Mouse (Mus musculus): ENCODE measurements around the gene Ccdc40.
A peak's percentile ranks its signal among the peaks of the same experiment; 100 is the strongest.
"Not testable (repeated sequence)": the region's sequence is repeated elsewhere in the genome, so short reads cannot be mapped to it uniquely, and the experiment has no call there.

The Ccdc40 gene

GRCm38 (mm10) chr11:119237007-119237406 lies 8.6 kb downstream of the Ccdc40 start:
- no peak for DNase-seq (ENCODE audit: low spot score)

- DNase-seq (ENCODE audit: low spot score) = no peak
Measured at GRCm38 (mm10) chr11:119237568-119238304, 9.4 kb downstream of the Ccdc40 start.

GRCm38 (mm10) chr11:119238305-119238721 lies 9.9 kb downstream of the Ccdc40 start:
- no peak for DNase-seq (ENCODE audit: low spot score)

DNA sequence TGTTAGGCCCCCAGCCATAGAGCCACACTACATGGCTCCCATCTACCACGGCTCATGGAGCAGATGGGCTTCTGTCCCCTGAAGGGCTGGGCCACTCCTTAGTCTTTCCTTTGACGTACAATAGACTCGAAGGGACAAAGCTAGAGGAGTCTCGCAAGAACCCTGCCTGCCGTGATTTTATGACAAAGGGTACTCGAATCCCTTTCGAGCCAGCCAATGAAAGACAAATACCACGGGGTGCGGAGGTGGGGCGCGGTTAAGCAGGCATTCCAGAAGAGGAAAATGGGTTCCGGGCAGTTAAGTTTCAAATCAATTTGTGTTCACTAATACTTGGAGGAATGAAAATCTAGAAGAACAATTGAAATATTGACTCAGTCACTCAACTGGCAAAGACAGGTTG lies 11.1 kb downstream of the Ccdc40 start:
- no peak for DNase-seq (ENCODE audit: low spot score)

DNA sequence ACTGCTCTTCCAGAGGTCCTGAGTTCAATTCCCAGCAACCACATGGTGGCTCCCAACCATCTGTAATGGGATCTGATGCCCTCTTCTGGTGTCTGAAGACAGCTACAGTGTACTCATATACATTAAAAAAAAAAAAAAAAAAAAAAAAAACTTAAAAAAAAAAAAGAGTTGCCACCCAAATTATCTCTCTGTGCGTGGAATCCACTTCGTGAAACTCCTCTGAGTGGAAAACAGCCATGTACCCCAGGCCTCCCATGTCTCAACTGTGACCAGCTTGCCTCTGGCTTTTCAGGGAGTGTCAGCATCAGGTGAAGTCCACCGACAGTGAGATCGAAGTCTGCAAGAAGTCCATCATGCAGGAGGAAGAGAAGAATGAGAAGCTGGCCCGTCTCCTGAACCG lies 17.2 kb downstream of the Ccdc40 start:
- not testable (repeated sequence) for DNase-seq (ENCODE audit: low spot score)

DNA sequence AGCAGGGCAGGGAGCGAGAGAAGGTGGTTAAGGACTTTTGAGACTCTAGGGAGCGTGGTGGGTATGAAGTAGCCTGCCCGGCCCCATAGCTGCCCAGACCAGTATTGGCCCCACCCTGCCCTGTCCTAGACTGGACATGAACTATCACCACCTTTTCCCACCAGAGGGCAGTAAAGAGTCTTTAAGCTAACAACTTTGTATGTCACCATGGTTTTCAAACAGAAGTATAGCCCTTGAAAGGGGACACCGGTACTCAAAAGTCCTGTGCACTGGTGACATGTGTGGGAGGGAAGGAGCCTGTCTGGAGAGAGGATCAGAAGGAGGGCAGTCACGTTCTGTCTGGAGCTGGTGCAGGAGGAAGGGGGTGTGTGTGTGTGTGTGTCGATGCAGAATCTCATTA lies 20.6 kb downstream of the Ccdc40 start:
- no peak for DNase-seq (ENCODE audit: low spot score)

GRCm38 (mm10) chr11:119250998-119251397 lies 22.6 kb downstream of the Ccdc40 start:
- no peak for DNase-seq (ENCODE audit: low spot score)

DNA sequence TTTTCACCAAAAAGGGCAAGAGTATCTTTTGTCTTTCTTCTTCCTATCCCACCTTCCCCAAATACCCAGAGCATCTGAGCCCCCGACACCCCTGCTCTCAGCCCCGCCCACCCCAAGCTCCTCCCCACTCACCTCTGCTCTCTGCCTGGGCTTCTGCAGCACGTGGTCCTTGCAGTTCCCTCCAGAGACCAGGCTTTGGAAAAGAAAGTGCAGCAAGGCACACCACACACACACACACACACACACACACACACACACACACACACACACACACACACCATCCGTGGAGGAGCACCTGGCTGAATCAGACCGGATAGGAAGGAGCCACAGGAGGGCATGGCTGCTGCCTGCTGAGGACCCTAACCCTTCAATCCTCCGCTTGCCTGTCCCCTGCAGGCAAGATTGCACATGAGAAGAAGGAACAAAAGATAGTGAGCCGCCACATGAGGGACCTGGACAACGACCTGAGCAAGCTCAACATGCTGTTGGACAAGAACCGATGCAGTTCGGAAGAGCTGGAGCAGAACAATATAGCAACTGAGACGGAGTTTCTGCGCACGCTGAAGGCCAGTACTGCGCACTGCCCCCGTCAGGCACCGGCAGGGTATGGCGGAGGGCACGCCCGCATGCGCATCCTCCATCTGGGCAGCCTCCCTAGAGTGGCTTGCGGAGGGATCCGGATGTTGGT lies 24.6 kb downstream of the Ccdc40 start:
- no peak for DNase-seq (ENCODE audit: low spot score)

DNA sequence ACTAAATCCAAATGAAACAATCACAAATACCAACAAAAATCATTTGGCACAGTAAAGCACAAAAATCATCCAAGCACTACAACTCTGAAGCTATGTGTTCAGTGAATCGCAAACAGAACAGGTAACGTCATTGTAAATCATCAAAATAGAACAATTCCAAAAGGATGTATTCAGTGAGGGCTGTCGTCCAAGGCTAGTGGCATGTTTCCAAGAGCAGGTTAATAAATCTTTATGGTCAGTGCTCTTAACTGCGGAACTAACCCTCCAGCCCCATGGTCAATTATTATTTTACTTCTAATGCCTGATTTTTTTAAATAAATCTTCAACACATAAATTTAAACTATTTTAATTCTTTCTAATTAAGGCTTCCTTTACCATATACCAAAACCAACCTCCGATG lies 28.2 kb downstream of the Ccdc40 start:
- DNase-seq (ENCODE audit: low spot score) = not testable (repeated sequence)

DNA sequence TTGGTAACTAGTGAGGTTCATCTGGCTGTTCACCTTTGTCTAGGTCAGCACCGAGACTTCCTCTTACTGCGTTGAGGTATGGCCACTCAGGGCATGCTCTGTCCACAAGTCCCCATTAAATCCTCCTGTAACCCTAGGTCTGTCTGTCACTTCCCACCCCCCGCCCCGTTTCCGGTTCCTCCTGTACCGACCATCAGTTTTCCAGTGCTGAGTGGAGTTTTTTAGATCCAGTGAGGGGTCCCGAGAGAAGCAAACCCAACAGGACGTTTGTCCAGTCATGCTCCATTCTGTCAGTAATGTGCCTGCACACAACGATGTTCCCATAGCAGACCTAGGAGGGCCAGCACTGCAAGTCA lies 29.8 kb downstream of the Ccdc40 start:
- no peak for DNase-seq (ENCODE audit: low spot score)

DNA sequence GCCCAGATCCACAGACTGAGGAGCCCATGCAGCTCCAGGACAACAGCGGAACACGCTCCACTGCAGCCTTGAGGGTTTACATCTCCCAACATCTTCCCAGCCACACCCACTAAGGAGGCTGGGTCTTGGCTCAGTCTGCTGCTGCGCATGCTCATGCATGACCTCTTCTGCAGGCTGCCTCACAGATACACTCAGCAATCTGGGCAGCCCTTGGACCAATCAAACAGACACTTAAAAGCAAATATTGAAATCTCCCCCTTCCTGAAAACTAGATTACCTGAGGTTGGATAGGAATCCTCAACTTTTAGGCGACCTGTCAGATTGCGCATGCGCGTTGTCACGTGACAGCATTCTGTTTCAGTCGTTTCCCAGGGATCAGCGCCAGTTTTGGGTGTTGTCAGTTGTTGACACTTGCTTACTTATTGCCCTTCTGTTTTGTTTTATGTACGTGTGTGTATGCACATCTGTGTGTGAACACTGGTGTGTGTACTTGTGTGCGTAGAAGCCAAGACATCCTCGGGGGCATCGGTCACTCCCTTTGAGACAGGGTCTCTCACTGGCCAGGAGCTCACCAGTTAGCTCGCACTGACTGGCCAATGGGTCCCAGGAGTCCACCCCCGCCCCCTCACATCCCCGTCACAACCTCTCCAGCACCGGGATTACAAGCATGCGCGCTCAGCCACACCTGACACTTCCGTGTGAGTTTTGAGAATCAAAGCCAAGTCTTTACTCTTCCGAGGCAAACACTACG lies 30.4 kb downstream of the Ccdc40 start:
- DNase-seq (ENCODE audit: low spot score) = no peak

DNA sequence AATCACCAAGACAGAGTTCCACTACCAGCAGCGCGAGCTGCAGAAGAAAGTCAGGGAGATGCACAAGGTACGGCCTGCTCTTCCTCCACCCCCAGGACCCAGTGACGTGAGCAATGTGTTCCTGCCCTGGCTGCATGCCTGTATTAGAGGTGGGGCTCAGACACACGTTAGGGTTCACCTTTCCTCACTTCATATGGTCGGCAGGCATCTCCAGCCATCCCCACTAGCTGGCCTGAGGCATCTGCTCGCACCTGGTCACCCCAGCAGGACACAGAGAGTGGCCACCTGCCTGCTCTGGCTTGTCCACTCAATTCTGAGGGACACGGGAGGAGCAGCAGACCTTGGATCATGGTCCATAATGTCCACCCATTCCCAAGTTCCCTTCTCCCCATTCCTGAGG lies 31.6 kb downstream of the Ccdc40 start:
- DNase-seq (ENCODE audit: low spot score) = no peak

GRCm38 (mm10) chr11:119264413-119264812 lies 36.0 kb downstream of the Ccdc40 start:
- no peak for DNase-seq (ENCODE audit: low spot score)

DNA sequence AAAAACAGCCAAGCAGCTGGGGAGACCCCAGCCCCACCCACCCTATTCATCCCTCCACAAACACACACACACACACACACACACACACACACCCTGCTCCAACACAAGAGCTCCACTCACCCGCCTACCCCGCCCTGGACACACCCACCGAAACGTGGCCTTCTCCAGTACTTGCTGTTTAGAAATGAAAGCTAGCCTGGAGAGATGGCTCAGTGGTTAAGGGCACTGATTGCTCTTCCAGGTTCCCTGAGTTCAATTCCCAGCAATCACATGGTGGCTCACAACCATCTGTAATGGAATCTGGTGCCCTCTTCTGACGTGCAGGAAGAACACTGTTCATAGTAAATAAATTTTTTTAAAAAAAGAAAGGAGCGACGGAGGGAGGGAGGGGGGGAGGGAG lies 37.4 kb downstream of the Ccdc40 start:
- no peak for DNase-seq (ENCODE audit: low spot score)

DNA sequence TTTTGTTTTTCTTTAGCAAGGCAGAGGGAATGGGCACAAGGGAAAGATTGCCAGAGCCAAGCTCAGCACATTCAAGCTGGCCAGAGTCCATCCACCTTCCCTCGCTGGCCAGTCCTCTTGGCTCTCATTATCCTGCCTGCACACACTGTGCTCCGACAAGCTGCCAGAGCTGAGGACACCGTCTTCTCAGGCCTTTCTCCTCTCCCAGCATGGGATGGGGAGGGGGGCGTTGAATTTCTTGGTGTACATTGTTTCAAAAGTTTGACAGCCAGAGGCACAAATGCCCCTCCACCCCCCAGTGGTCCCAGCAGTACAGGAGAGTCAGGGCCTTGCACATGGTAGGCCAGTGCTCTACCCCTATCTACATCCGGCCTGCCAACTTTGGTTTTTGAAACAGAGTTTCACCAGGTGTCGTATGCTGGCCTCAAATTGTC lies 38.9 kb downstream of the Ccdc40 start:
- no peak for DNase-seq (ENCODE audit: low spot score)

DNA sequence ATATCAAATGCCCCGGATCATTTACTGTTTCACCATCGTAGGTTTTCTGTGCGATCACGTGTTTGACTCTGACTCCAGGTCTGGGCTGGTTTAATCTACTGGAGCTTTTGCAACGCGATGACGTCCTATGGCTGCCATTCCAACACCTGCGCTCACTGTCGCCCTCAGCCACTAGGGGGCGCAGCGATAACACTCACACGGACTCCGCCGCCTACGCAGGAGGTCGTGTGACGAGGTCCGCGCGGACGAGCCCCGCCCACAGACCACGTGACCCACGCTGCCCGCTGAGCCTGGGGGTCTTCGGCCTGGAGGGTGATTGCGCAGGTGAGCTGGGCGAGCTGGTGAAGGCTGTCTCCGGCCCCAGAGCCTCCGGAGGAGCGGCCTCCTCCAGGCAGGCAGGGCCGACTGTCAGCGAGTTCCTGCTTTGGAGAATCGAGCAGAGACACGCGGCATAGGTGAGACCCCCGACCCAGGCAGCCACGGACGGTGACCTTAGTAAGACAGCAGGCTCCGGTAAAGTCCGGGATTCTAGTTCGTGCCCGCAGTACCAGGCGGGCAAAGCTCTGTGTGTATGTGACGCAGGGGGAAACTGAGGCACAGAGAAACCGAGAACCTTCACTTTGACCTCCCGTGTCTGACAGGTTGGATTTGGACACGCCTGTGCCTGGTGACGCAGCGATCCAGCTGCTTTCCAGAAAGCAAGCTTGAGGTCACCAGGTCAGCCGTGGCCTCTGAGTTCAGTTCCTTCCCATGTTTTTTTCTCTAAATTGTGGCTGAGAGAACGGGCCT lies 39.6 kb downstream of the Ccdc40 start, which contains the start of gene Gaa:
Gene Gaa, plus strand, starts transcription at position 120 of the 789 bp plus-strand sequence.
- DNase-seq (ENCODE audit: low spot score) = peak; percentile 90

DNA sequence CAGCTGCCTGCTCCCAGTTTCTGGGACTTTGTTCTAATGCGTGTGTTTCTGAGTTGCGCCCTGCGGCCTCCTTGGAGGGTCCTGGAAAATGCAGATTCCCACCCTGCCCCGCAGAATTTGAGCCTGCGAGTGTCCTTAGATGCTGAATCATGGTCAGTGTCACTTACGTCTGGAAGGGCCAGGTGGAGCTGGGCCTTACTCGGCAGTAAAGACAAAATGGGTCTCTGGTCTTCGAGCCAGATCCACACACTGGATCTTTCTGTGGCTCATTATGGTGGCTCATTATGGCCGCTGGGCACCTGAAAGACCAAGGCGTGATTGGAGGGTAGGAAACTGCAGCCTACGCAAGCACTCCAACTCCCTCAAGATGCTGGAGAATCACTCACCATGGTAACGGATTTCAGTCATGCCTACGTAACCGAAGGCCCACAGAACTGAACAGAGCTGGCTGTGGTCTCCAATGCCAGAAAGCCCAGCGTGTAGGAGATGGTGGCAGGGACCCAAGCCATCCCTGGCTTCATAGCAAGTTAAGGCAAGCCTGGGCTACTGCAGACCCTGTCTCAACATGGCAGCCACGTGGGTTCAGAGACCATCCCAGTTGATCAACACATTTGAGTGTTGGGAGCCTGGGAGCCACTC lies 40.3 kb downstream of the Ccdc40 start:
- DNase-seq (ENCODE audit: low spot score) = no peak

- not testable (repeated sequence) for DNase-seq (ENCODE audit: low spot score)
Measured at GRCm38 (mm10) chr11:119272492-119272891, 44.1 kb downstream of the Ccdc40 start.

DNA sequence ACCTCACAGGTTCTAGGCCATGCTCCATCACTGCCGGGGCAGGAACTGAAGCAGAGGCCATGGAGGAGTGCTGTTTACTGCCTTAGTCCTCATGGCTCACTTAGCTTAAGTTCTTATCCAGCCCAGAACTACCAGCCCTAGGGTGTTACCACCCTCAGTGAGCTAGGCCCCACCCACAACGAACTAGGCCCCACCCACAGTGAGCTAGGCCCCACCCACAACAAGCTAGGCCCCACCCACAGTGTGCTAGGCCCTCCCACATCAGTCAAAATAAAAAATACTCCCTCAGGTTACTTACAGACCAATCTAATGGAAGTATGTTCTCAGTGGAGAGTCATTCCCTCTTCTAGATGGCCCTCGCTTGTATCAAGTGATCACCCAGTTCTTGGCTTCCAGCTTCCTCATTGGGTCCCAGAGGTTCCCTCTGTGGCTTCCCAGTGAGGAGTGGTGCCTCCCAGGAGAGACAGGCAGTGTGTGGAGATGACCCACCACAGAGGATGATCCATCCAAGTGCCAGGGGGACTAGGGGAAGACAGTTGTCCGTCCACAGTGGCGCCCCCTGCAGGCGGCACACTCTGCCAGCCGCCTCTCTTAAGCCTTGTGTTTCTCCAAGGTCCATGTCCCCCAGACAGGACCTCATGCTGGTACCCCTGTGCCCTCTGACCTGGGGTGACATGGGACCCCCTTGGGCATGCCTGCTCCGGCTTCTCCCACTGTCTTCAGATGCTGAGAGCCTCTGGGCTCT lies 45.0 kb downstream of the Ccdc40 start:
- no peak for DNase-seq (ENCODE audit: low spot score)

DNA sequence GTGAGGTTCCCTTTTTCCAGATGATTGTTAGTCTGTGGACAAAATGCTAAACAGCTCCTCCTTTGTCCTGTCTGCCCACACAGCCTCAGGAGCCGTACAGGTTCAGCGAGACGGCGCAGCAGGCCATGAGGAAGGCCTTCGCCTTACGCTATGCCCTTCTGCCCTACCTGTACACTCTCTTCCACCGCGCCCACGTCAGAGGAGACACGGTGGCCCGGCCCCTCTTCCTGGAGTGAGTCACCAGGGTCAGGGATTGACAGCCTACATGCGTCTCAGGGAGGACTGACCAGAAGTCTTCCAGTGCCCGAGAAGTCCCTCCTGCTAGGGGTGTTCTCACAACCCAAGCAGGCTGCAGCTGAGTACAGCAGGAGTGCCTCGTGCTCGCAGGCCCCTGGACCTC lies 52.7 kb downstream of the Ccdc40 start:
- no peak for DNase-seq (ENCODE audit: low spot score)

Data from ovary, postnatal 10 days (tissue).